Mouse (Mus musculus): ENCODE data around the gene Spsb3. TPM values are rescaled to one million over a fixed set of nuclear protein-coding genes. Genes with fewer than 3 reads are reported as not detected.
A peak's percentile ranks its signal among the peaks of the same experiment; 100 is the strongest.

The Spsb3 gene
- polyA plus RNA-seq (2015; fragmentation: Nextera tagmentation; extraction: Ambion mirVana): 40.2 and 45.4 TPM in 2 replicates

DNA sequence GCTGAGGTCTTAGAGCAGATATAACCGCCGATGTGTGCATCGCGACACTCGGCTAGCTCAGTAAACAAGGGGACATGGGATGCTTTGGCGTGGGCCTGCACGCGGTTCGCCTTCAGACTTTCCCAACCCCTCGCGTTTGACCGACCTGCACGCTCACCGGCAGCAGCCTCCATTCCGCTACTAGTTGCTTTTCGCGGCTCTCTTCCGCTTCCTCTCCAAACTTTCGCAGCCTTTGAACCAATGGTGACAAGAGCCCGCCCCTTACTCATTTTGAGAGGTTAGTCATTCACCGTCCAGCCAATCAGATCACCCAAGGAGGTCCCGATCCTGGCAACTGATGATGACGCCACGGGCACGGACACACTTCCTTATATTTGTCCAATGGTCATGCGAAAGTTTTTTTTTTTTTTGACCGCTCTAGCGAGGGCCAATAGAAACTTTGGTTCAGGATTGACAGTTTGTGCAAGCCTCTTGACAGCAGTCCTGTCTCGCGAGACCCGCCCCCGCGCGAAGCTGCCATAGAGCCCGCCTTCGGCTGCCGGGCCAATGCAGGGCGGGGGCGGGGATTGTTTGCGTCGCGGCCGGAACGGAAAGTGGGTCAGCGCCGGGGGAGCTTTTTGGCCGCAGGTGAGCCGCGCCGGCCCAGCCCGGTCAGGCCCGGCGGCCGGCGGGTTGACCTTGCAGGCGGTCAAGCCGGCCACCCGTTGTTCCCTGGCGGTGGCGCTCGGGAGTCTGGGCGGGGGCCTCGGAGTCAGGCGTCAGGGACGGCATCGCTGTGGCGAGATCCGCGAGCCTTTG lies at the start of gene Spsb3, which contains the start of gene Nubp2:
Spsb3 (plus strand) TSS at position 510 of the 798 bp plus-strand sequence.
Nubp2 (minus strand) TSS at position 216 of the 798 bp plus-strand sequence.
- Histone ChIP-seq H3K4me1 (ENCODE audit: insufficient read depth, low read depth, low read length) (peaks cover 20% of the 10 kb centered on the region), H3K9ac (replicated peaks; ENCODE audit: low read depth) (peak within 1 kb of the TSS; percentile 86), H3K27me3 (replicated peaks; ENCODE audit: insufficient read depth, low read length) (no peaks in the 10 kb centered on the region), H3K36me3 (ENCODE audit: insufficient read depth, low read length) (peaks cover 12% of the 10 kb centered on the region; the same call in 1 of the 2 replicates), H3K4me2 (replicated peaks; ENCODE audit: low read depth, low read length) (peak within 1 kb of the TSS; percentile 87), H3K9me3 (ENCODE audit: low read length) (no peaks in the 10 kb centered on the region), H3K4me3 (ENCODE audit: low read depth, low read length) (peak within 1 kb of the TSS; percentile 88), H3K27ac (ENCODE audit: low read length) (peak within 1 kb of the TSS; percentile 82)
- ATAC-seq: peak; percentile 97
- peak; percentile 100 for DNase-seq (ENCODE audit: low spot score)
- TF ChIP-seq EP300 (IDR thresholded peaks at IDR 0.05): peak; percentile 78
- peak; percentile 46 for TF ChIP-seq CTCF (IDR thresholded peaks at IDR 0.05)
- under 1% methylated on average over 69 of the region's 69 CpGs for WGBS

DNA sequence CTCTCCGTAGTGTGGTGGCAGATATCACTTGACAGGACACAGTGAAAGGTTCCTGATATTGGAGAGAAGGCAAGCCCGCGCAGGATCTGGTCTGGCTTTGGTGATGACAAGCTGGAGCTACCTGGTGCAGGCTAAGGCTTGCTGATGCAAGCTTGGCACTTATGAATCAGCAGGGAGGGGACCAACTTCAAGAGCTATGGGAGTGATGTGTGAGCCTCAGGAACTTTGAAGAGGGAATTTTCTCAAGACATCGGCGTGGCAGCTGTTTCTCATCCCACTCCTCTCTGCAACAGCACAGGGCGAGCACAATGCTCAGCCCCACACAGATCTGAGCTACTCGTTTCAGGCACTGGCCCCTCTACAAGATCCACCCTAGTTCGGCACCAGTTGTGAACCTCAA lies 46.6 kb upstream of the Spsb3 start, which contains the start of gene Hagh:
Hagh (plus strand) TSS at position 302 of the 400 bp plus-strand sequence.
- WGBS: 58% methylated on average over 8 of the region's 8 CpGs
- Histone ChIP-seq H3K4me2 (replicated peaks; ENCODE audit: low read depth, low read length) (no peak within 1 kb of the TSS), H3K27ac (ENCODE audit: low read length) (no peak within 1 kb of the TSS)

DNA sequence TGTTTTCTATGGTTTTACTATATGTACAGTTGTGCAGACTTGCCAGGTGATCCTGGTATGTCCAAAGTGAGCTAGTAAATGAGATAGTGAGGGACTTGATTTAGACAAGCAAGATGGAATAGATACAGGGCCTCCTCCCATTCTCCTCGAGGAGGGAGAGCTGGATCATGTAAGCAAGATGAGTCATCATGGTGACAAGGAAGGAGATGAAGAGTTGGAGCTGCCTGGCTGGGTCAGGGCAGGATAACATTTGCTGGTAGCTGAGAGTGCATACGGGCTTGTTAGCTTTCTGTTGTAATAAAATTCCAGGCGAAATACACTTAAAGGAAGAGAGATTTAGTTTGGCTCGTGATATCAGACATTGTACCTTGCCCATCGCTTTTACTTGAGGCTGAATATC lies 46.1 kb upstream of the Spsb3 start:
- TF ChIP-seq EP300 (IDR thresholded peaks at IDR 0.05) (no peak), CTCF (IDR thresholded peaks at IDR 0.05) (no peak)
- Histone ChIP-seq H3K27me3 (replicated peaks; ENCODE audit: insufficient read depth, low read length) (no peaks in the 10 kb centered on the region), H3K9ac (replicated peaks; ENCODE audit: low read depth) (no peak overlapping the region), H3K4me2 (replicated peaks; ENCODE audit: low read depth, low read length) (no peak overlapping the region), H3K9me3 (ENCODE audit: low read length) (no peaks in the 10 kb centered on the region), H3K4me3 (ENCODE audit: low read depth, low read length) (no peak overlapping the region), H3K4me1 (ENCODE audit: insufficient read depth, low read depth, low read length) (no peaks in the 10 kb centered on the region), H3K27ac (ENCODE audit: low read length) (no peak overlapping the region), H3K36me3 (ENCODE audit: insufficient read depth, low read length) (no peaks in the 10 kb centered on the region)
- ATAC-seq: no peak
- DNase-seq (ENCODE audit: low spot score): no peak
- WGBS: 49% methylated on average over 5 of the region's 5 CpGs

More for the DNA sequence above, 46.6 kb upstream of the Spsb3 start, which contains the start of gene Hagh:
- no peak for TF ChIP-seq EP300 (IDR thresholded peaks at IDR 0.05)
- Histone ChIP-seq H3K4me1 (ENCODE audit: insufficient read depth, low read depth, low read length) (no peaks in the 10 kb centered on the region), H3K4me3 (ENCODE audit: low read depth, low read length) (no peak within 1 kb of the TSS), H3K9ac (replicated peaks; ENCODE audit: low read depth) (no peak within 1 kb of the TSS), H3K27me3 (replicated peaks; ENCODE audit: insufficient read depth, low read length) (no peaks in the 10 kb centered on the region), H3K36me3 (ENCODE audit: insufficient read depth, low read length) (no peaks in the 10 kb centered on the region), H3K9me3 (ENCODE audit: low read length) (no peaks in the 10 kb centered on the region)
- ATAC-seq (no peak), DNase-seq (ENCODE audit: low spot score) (no peak)

DNA sequence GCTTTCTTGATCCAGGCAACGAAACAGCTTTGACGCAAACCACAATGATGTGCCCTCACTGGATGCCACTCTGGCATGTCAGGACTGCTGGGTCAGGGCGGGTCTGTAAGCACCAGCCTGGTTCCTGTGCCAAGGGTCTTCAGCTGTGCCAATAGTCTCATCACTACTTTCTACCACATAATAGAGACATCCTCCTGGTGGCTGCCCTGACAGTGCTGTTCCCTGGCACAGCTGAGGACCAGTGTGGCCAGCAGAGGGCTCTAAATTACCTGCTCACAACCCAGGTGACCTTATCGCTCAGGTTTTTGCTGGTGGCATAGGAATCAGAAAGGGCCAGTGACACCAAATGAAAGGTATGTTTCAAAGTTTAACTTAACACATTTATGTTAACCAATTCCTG lies 45.3 kb upstream of the Spsb3 start:
- TF ChIP-seq EP300 (IDR thresholded peaks at IDR 0.05): no peak
- peak; percentile 69 for TF ChIP-seq CTCF (IDR thresholded peaks at IDR 0.05)
- DNase-seq (ENCODE audit: low spot score) (peak; percentile 39), ATAC-seq (no peak)
- Histone ChIP-seq H3K4me2 (replicated peaks; ENCODE audit: low read depth, low read length) (no peak overlapping the region), H3K9me3 (ENCODE audit: low read length) (no peaks in the 10 kb centered on the region), H3K36me3 (ENCODE audit: insufficient read depth, low read length) (no peaks in the 10 kb centered on the region), H3K4me1 (ENCODE audit: insufficient read depth, low read depth, low read length) (no peaks in the 10 kb centered on the region), H3K9ac (replicated peaks; ENCODE audit: low read depth) (no peak overlapping the region), H3K27ac (ENCODE audit: low read length) (no peak overlapping the region), H3K27me3 (replicated peaks; ENCODE audit: insufficient read depth, low read length) (no peaks in the 10 kb centered on the region), H3K4me3 (ENCODE audit: low read depth, low read length) (no peak overlapping the region)
- 46% methylated on average over 4 of the region's 4 CpGs for WGBS

DNA sequence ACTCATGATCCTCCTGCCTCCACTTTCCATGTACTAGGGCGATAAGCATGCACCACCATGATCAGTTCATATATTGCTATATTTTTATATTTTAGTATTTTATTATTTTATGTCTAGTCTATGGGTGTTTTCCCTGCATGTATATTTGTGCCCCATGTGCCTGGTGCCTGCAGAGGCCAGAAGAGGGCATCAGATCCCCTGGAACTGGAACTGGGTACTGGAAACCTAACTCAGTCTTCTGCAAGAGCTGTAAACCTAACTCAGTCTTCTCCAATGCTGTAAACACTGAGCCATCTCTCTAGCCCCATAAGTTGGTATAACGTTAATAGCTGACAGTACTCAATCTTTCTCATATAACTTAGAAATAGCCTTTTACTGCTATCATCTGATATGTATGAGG lies 43.8 kb upstream of the Spsb3 start:
- Histone ChIP-seq H3K4me2 (replicated peaks; ENCODE audit: low read depth, low read length) (no peak overlapping the region), H3K36me3 (ENCODE audit: insufficient read depth, low read length) (no peaks in the 10 kb centered on the region), H3K27me3 (replicated peaks; ENCODE audit: insufficient read depth, low read length) (no peaks in the 10 kb centered on the region), H3K9ac (replicated peaks; ENCODE audit: low read depth) (no peak overlapping the region), H3K4me1 (ENCODE audit: insufficient read depth, low read depth, low read length) (no peaks in the 10 kb centered on the region), H3K4me3 (ENCODE audit: low read depth, low read length) (no peak overlapping the region), H3K9me3 (ENCODE audit: low read length) (no peaks in the 10 kb centered on the region), H3K27ac (ENCODE audit: low read length) (no peak overlapping the region)
- no peak for DNase-seq (ENCODE audit: low spot score)
- 58% methylated on average over 2 of the region's 2 CpGs for WGBS
- ATAC-seq: no peak
- TF ChIP-seq EP300 (IDR thresholded peaks at IDR 0.05) (no peak), CTCF (IDR thresholded peaks at IDR 0.05) (peak; percentile 44)

DNA sequence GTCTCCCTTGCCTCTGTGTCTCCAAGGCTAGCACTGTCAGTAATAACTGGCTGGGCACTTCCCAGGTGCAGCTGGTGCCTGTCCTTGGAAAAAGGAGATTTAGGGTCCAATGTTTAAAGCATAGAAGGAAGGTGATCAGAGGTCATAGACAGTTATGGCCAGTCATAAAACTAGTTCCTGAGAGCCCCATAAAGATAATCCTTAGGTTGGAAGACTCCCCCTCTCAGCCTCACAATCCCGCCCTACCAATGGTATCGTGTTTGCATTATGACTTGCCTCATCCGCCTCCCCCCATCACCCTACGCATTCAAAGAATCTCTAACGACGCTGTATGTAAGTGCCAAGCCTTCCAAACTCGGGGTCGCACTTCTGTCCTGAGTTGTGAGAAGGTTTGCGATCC lies 41.9 kb upstream of the Spsb3 start:
- Histone ChIP-seq H3K27me3 (replicated peaks; ENCODE audit: insufficient read depth, low read length) (no peaks in the 10 kb centered on the region), H3K27ac (ENCODE audit: low read length) (no peak overlapping the region), H3K9me3 (ENCODE audit: low read length) (no peaks in the 10 kb centered on the region), H3K4me2 (replicated peaks; ENCODE audit: low read depth, low read length) (no peak overlapping the region), H3K36me3 (ENCODE audit: insufficient read depth, low read length) (no peaks in the 10 kb centered on the region), H3K4me3 (ENCODE audit: low read depth, low read length) (no peak overlapping the region), H3K9ac (replicated peaks; ENCODE audit: low read depth) (no peak overlapping the region), H3K4me1 (ENCODE audit: insufficient read depth, low read depth, low read length) (0 out of 2 replicates have a peak, but pooled peaks cover 2% of the 10 kb centered on the region)
- TF ChIP-seq EP300 (IDR thresholded peaks at IDR 0.05) (no peak), CTCF (IDR thresholded peaks at IDR 0.05) (no peak)
- ATAC-seq (no peak), DNase-seq (ENCODE audit: low spot score) (no peak)
- WGBS: 44% methylated on average over 9 of the region's 9 CpGs

All from lung, postnatal 0 days (tissue).